Mouse (Mus musculus): ENCODE data around the gene Znhit2.

The Znhit2 gene

GRCm38 (mm10) chr19:6046294-6047153, 14.5 kb upstream of the Znhit2 start, which contains the start of gene Syvn1:
Syvn1 (plus strand) TSS chr19:6046576.
- DNase-seq (ENCODE audit: low spot score), result peak; percentile 91

GRCm38 (mm10) chr19:6047154-6047898, 13.7 kb upstream of the Znhit2 start:
- DNase-seq (ENCODE audit: low spot score), result no peak

- DNase-seq (ENCODE audit: low spot score), result no peak
Measured at GRCm38 (mm10) chr19:6047899-6048166, 13.2 kb upstream of the Znhit2 start.

GRCm38 (mm10) chr19:6048681-6049410, 12.1 kb upstream of the Znhit2 start:
- DNase-seq (ENCODE audit: low spot score), result no peak

GRCm38 (mm10) chr19:6052516-6052915, 8.5 kb upstream of the Znhit2 start:
- no peak for DNase-seq (ENCODE audit: low spot score)

- no peak for DNase-seq (ENCODE audit: low spot score)
Measured at GRCm38 (mm10) chr19:6054296-6054695, 6.7 kb upstream of the Znhit2 start.

- no peak for DNase-seq (ENCODE audit: low spot score)
Measured at GRCm38 (mm10) chr19:6056696-6057095, 4.3 kb upstream of the Znhit2 start.

GRCm38 (mm10) chr19:6057313-6058096, 3.5 kb upstream of the Znhit2 start, which contains the start of the genes Mrpl49 and Fau:
Mrpl49 (minus strand) TSS chr19:6057785.
Fau (plus strand) TSS chr19:6057844.
- peak; percentile 99 for DNase-seq (ENCODE audit: low spot score)

GRCm38 (mm10) chr19:6058513-6058912, 2.5 kb upstream of the Znhit2 start:
- DNase-seq (ENCODE audit: low spot score), result no peak

- DNase-seq (ENCODE audit: low spot score), result no peak
Measured at GRCm38 (mm10) chr19:6058966-6059365, 2.0 kb upstream of the Znhit2 start.

- DNase-seq (ENCODE audit: low spot score), result no peak
Measured at GRCm38 (mm10) chr19:6061641-6062302, 780 bp downstream of the Znhit2 start.

- DNase-seq (ENCODE audit: low spot score), result no peak
Measured at GRCm38 (mm10) chr19:6062418-6062817, 1.4 kb downstream of the Znhit2 start.

GRCm38 (mm10) chr19:6063081-6063480, 2.1 kb downstream of the Znhit2 start:
- DNase-seq (ENCODE audit: low spot score), result no peak

GRCm38 (mm10) chr19:6066571-6066970, 5.6 kb downstream of the Znhit2 start:
- no peak for DNase-seq (ENCODE audit: low spot score)

GRCm38 (mm10) chr19:6067011-6067723, 6.2 kb downstream of the Znhit2 start:
- DNase-seq (ENCODE audit: low spot score), result peak; percentile 83

- DNase-seq (ENCODE audit: low spot score), result peak; percentile 87
Measured at GRCm38 (mm10) chr19:6067724-6068415, 6.9 kb downstream of the Znhit2 start, which contains the start of gene Tm7sf2. Tm7sf2 (minus strand) TSS chr19:6068373.

GRCm38 (mm10) chr19:6068951-6069350, 8.0 kb downstream of the Znhit2 start:
- no peak for DNase-seq (ENCODE audit: low spot score)

- no peak for DNase-seq (ENCODE audit: low spot score)
Measured at GRCm38 (mm10) chr19:6069851-6070250, 8.9 kb downstream of the Znhit2 start.

- DNase-seq (ENCODE audit: low spot score), result no peak
Measured at GRCm38 (mm10) chr19:6070571-6071250, 9.7 kb downstream of the Znhit2 start.
